Mouse (Mus musculus): ENCODE data around the gene Sap30l.
A peak's percentile ranks its signal among the peaks of the same experiment; 100 is the strongest.
"Not testable (repeated sequence)": the region's sequence is repeated elsewhere in the genome, so short reads cannot be mapped to it uniquely, and the experiment has no call there.

Sap30l gene

GRCm38 (mm10) chr11:57831861-57832260, 30.4 kb downstream of the Sap30l start:
- DNase-seq (ENCODE audit: low read depth), result no peak

- no peak for DNase-seq (ENCODE audit: low read depth)
Measured at GRCm38 (mm10) chr11:57832552-57833201, 31.2 kb downstream of the Sap30l start, which contains the start of gene Hand1. Hand1 (minus strand) TSS chr11:57832818.

- no peak for DNase-seq (ENCODE audit: low read depth)
Measured at GRCm38 (mm10) chr11:57833296-57833977, 32.0 kb downstream of the Sap30l start.

- DNase-seq (ENCODE audit: low read depth), result no peak
Measured at GRCm38 (mm10) chr11:57834031-57834430, 32.6 kb downstream of the Sap30l start.

GRCm38 (mm10) chr11:57835331-57835730, 33.9 kb downstream of the Sap30l start:
- DNase-seq (ENCODE audit: low read depth), result no peak

GRCm38 (mm10) chr11:57835931-57836330, 34.5 kb downstream of the Sap30l start:
- no peak for DNase-seq (ENCODE audit: low read depth)

GRCm38 (mm10) chr11:57836401-57836800, 35.0 kb downstream of the Sap30l start:
- no peak for DNase-seq (ENCODE audit: low read depth)

- DNase-seq (ENCODE audit: low read depth), result no peak
Measured at GRCm38 (mm10) chr11:57836872-57837680, 35.6 kb downstream of the Sap30l start.

GRCm38 (mm10) chr11:57837861-57838680, 36.6 kb downstream of the Sap30l start:
- DNase-seq (ENCODE audit: low read depth), result no peak

GRCm38 (mm10) chr11:57840986-57841385, 39.5 kb downstream of the Sap30l start:
- no peak for DNase-seq (ENCODE audit: low read depth)

- no peak for DNase-seq (ENCODE audit: low read depth)
Measured at GRCm38 (mm10) chr11:57841391-57841790, 40.0 kb downstream of the Sap30l start.

GRCm38 (mm10) chr11:57846421-57847363, 45.3 kb downstream of the Sap30l start:
- DNase-seq (ENCODE audit: low read depth), result not testable (repeated sequence)

- DNase-seq (ENCODE audit: low read depth), result no peak
Measured at GRCm38 (mm10) chr11:57847396-57847795, 46.0 kb downstream of the Sap30l start.

GRCm38 (mm10) chr11:57850298-57850697, 48.9 kb downstream of the Sap30l start:
- DNase-seq (ENCODE audit: low read depth), result no peak

- DNase-seq (ENCODE audit: low read depth), result no peak
Measured at GRCm38 (mm10) chr11:57850931-57851330, 49.5 kb downstream of the Sap30l start.

- peak; percentile 7 for DNase-seq (ENCODE audit: low read depth)
Measured at GRCm38 (mm10) chr11:57853571-57853970, 52.1 kb downstream of the Sap30l start.

- DNase-seq (ENCODE audit: low read depth), result no peak
Measured at GRCm38 (mm10) chr11:57857709-57858108, 56.3 kb downstream of the Sap30l start.
